Mouse (Mus musculus): ENCODE results near the gene Atp5j2.
"Not testable (repeated sequence)": the region's sequence is repeated elsewhere in the genome, so short reads cannot be mapped to it uniquely, and the experiment has no call there.

The Atp5j2 gene

GRCm38 (mm10) chr5:145191962-145192361 lies at the start of gene Atp5j2:
Gene Atp5j2, minus strand, starts transcription at chr5:145192062.
- no peak for DNase-seq

GRCm38 (mm10) chr5:145234636-145235035 lies 42.8 kb upstream of the Atp5j2 start:
- peak; percentile 84 for DNase-seq

GRCm38 (mm10) chr5:145231893-145232411 lies 40.1 kb upstream of the Atp5j2 start:
- no peak for DNase-seq

GRCm38 (mm10) chr5:145231367-145231871 lies 39.6 kb upstream of the Atp5j2 start, which contains the start of gene Zfp655:
Gene Zfp655, plus strand, starts transcription at chr5:145231715.
- DNase-seq = peak; percentile 100

GRCm38 (mm10) chr5:145230641-145231040 lies 38.8 kb upstream of the Atp5j2 start:
- DNase-seq = no peak

- not testable (repeated sequence) for DNase-seq
These were observed 37.4 kb upstream of the Atp5j2 start for GRCm38 (mm10) chr5:145229283-145229682.

GRCm38 (mm10) chr5:145226453-145226852 lies 34.6 kb upstream of the Atp5j2 start:
- DNase-seq = no peak

- DNase-seq = no peak
These were observed 31.5 kb upstream of the Atp5j2 start for GRCm38 (mm10) chr5:145223395-145223794.

GRCm38 (mm10) chr5:145222840-145223239 lies 31.0 kb upstream of the Atp5j2 start:
- DNase-seq = no peak

- DNase-seq = no peak
These were observed 28.1 kb upstream of the Atp5j2 start for GRCm38 (mm10) chr5:145219981-145220380.

GRCm38 (mm10) chr5:145218671-145219070 lies 26.8 kb upstream of the Atp5j2 start:
- DNase-seq = no peak

GRCm38 (mm10) chr5:145218206-145218605 lies 26.3 kb upstream of the Atp5j2 start:
- DNase-seq = no peak

GRCm38 (mm10) chr5:145217746-145218145 lies 25.9 kb upstream of the Atp5j2 start:
- DNase-seq = no peak

- DNase-seq = peak; percentile 80
These were observed 22.8 kb upstream of the Atp5j2 start for GRCm38 (mm10) chr5:145214679-145215078.

GRCm38 (mm10) chr5:145213505-145213904 lies 21.6 kb upstream of the Atp5j2 start:
- DNase-seq = no peak

- DNase-seq = no peak
These were observed 20.4 kb upstream of the Atp5j2 start for GRCm38 (mm10) chr5:145212216-145212615.

GRCm38 (mm10) chr5:145211340-145211739 lies 19.5 kb upstream of the Atp5j2 start:
- peak; percentile 75 for DNase-seq

- DNase-seq = not testable (repeated sequence)
These were observed 16.5 kb upstream of the Atp5j2 start for GRCm38 (mm10) chr5:145208391-145208790.

GRCm38 (mm10) chr5:145207954-145208353 lies 16.1 kb upstream of the Atp5j2 start:
- DNase-seq = no peak

GRCm38 (mm10) chr5:145207385-145207784 lies 15.5 kb upstream of the Atp5j2 start:
- DNase-seq = peak; percentile 82

- DNase-seq = no peak
These were observed 13.2 kb upstream of the Atp5j2 start for GRCm38 (mm10) chr5:145205041-145205440.

- peak; percentile 100 for DNase-seq
These were observed 12.3 kb upstream of the Atp5j2 start, which contains the start of gene Zkscan5 for GRCm38 (mm10) chr5:145203936-145204691. Gene Zkscan5, plus strand, starts transcription at chr5:145204562.

- no peak for DNase-seq
These were observed 10.6 kb upstream of the Atp5j2 start for GRCm38 (mm10) chr5:145202446-145202845.

- DNase-seq = peak; percentile 97
These were observed 9.6 kb upstream of the Atp5j2 start, which contains the start of gene Zkscan14 for GRCm38 (mm10) chr5:145201321-145201991. Gene Zkscan14, minus strand, starts transcription at chr5:145201868.
